Mouse (Mus musculus): ENCODE results near the gene Nhlrc4.

Nhlrc4 gene

GRCm38 (mm10) chr17:25944366-25945163 lies at the start of gene Nhlrc4, which contains the start of gene Pigq:
Nhlrc4 (minus strand) TSS chr17:25944961.
Pigq (minus strand) TSS chr17:25944936.
- peak in 1 of 2 experiments; percentile 37 for DNase-seq

- no peak for DNase-seq
These were observed 48.7 kb upstream of the Nhlrc4 start for GRCm38 (mm10) chr17:25993489-25993888.

GRCm38 (mm10) chr17:25992274-25992673 lies 47.5 kb upstream of the Nhlrc4 start:
- no peak for DNase-seq

GRCm38 (mm10) chr17:25990331-25990730 lies 45.6 kb upstream of the Nhlrc4 start:
- no peak for DNase-seq

- peak; percentile 92 to 97 for DNase-seq
These were observed 40.8 kb upstream of the Nhlrc4 start, which contains the start of gene Capn15 for GRCm38 (mm10) chr17:25985306-25986294. Capn15 (minus strand) TSS chr17:25985796.

GRCm38 (mm10) chr17:25984556-25985305 lies 40.0 kb upstream of the Nhlrc4 start:
- no peak for DNase-seq

- DNase-seq = no peak
These were observed 39.3 kb upstream of the Nhlrc4 start for GRCm38 (mm10) chr17:25984066-25984465.

- peak in 1 of 2 experiments; percentile 62 for DNase-seq
These were observed 38.2 kb upstream of the Nhlrc4 start for GRCm38 (mm10) chr17:25982913-25983312.

GRCm38 (mm10) chr17:25980854-25981253 lies 36.1 kb upstream of the Nhlrc4 start:
- DNase-seq = peak; percentile 44 to 48

GRCm38 (mm10) chr17:25979829-25980738 lies 35.3 kb upstream of the Nhlrc4 start:
- DNase-seq = peak; percentile 34 to 75

- no peak for DNase-seq
These were observed 26.4 kb upstream of the Nhlrc4 start for GRCm38 (mm10) chr17:25970954-25971707.

GRCm38 (mm10) chr17:25970448-25970847 lies 25.7 kb upstream of the Nhlrc4 start:
- DNase-seq = no peak

- DNase-seq = peak; percentile 67 to 86
These were observed 23.4 kb upstream of the Nhlrc4 start for GRCm38 (mm10) chr17:25968176-25968575.

GRCm38 (mm10) chr17:25967652-25968051 lies 22.9 kb upstream of the Nhlrc4 start:
- peak in 1 of 2 experiments; percentile 60 for DNase-seq

GRCm38 (mm10) chr17:25964271-25964670 lies 19.5 kb upstream of the Nhlrc4 start:
- DNase-seq = no peak

- peak in 1 of 2 experiments; percentile 27 for DNase-seq
These were observed 17.7 kb upstream of the Nhlrc4 start for GRCm38 (mm10) chr17:25962413-25962905.

GRCm38 (mm10) chr17:25961566-25961965 lies 16.8 kb upstream of the Nhlrc4 start:
- DNase-seq = peak in 1 of 2 experiments; percentile 25

GRCm38 (mm10) chr17:25959630-25960467 lies 15.1 kb upstream of the Nhlrc4 start:
- DNase-seq = no peak

GRCm38 (mm10) chr17:25958771-25959494 lies 14.2 kb upstream of the Nhlrc4 start:
- DNase-seq = no peak

Data from kidney, postnatal 25 days (tissue).